Mouse (Mus musculus) MEL (cell line): ENCODE measurements around the gene Kcnj15. TPM values are rescaled to one million over a fixed set of nuclear protein-coding genes. Genes with fewer than 3 reads are reported as not detected.

ENCODE experiments used
- DNase-seq: peaks from one replicate; pipeline ENCODE4 v3.0.0; 2011; ENCODE audit warnings: low read depth, low spot score
- H3K27ac ChIP-seq: 2 replicates; pipeline ENCODE4 v1.5.1; 2012; ENCODE audit warnings: low read depth, mild to moderate bottlenecking, control low read depth, low read length, moderate library complexity; ENCODE audit not compliant: control insufficient read depth
- H3K27me3 ChIP-seq, 2 experiments: fragments of 150-350 bp in 1 of 2; sonication (generic) in 1 of 2; 2 replicates each; pipeline ENCODE4 v1.6.1; 2012; ENCODE audit warnings: low read length in 2 of 2, mild to moderate bottlenecking in 2 of 2, improper control_type of control experiment in 1 of 2, moderate library complexity in 1 of 2; ENCODE audit not compliant: insufficient read depth in 2 of 2, control insufficient read depth in 1 of 2
- H3K36me3 ChIP-seq, 2 experiments: 2 replicates each; pipeline ENCODE4 v1.6.1; 2012 to 2014; ENCODE audit warnings: low read length in 2 of 2, improper control_type of control experiment in 1 of 2, inconsistent platforms in 1 of 2, mild to moderate bottlenecking in 1 of 2; ENCODE audit not compliant: insufficient read depth in 2 of 2, control insufficient read depth in 1 of 2
- H3K4me1 ChIP-seq, 2 experiments: fragments of 150-350 bp in 1 of 2; sonication (generic) in 1 of 2; 2 replicates each; pipeline ENCODE4 v1.6.1; 2012; ENCODE audit warnings: low read length in 2 of 2, improper control_type of control experiment in 1 of 2, mild to moderate bottlenecking in 1 of 2; ENCODE audit not compliant: insufficient read depth in 2 of 2, control insufficient read depth in 1 of 2
- H3K4me3 ChIP-seq, 2 experiments: fragments of 150-350 bp in 1 of 2; sonication (generic) in 1 of 2; 2 replicates each; pipeline ENCODE4 v1.5.1; 2012; ENCODE audit warnings: low read depth in 2 of 2, low read length in 2 of 2, mild to moderate bottlenecking in 2 of 2, moderate library complexity in 2 of 2, control low read depth in 1 of 2, improper control_type of control experiment in 1 of 2; ENCODE audit not compliant: control insufficient read depth in 1 of 2, insufficient read depth in 1 of 2
- H3K79me2 ChIP-seq: 2 replicates; pipeline ENCODE4 v1.6.1; 2012; ENCODE audit warnings: mild to moderate bottlenecking, low read length, moderate library complexity; ENCODE audit not compliant: control insufficient read depth, poor library complexity, insufficient read depth
- H3K9ac ChIP-seq: 2 replicates; pipeline ENCODE4 v1.6.1; 2012; ENCODE audit warnings: low read depth, mild to moderate bottlenecking, control low read depth, low read length, moderate library complexity; ENCODE audit not compliant: control insufficient read depth, poor library complexity, severe bottlenecking
- H3K9me3 ChIP-seq: fragments of 150-350 bp; sonication (generic); replicated peaks from 2 replicates; pipeline ENCODE4 v1.6.1; 2012; ENCODE audit warnings: mild to moderate bottlenecking, low read length, improper control_type of control experiment, moderate library complexity; ENCODE audit not compliant: insufficient read depth
- CHD2 ChIP-seq: IDR thresholded peaks from 2 replicates; pipeline ENCODE4 v1.6.1; 2011; ENCODE audit warnings: low read length, improper control_type of control experiment
- CTCF ChIP-seq, 3 experiments: IDR thresholded peaks in 2 of 3; conservative IDR thresholded peaks in 1 of 3; 2 replicates each; pipeline ENCODE4 v1.5.1; 2011 to 2012; ENCODE audit warnings: low read length in 3 of 3, low read depth in 2 of 3, mild to moderate bottlenecking in 2 of 3, improper control_type of control experiment in 1 of 3, inconsistent platforms in 1 of 3, mixed read lengths in 1 of 3, moderate library complexity in 1 of 3; ENCODE audit not compliant: control insufficient read depth in 1 of 3, insufficient read depth in 1 of 3, poor library complexity in 1 of 3, severe bottlenecking in 1 of 3
- E2F4 ChIP-seq: IDR thresholded peaks from 2 replicates; pipeline ENCODE4 v1.6.1; 2011; ENCODE audit warnings: low read depth, low read length, improper control_type of control experiment, borderline replicate concordance
- EP300 ChIP-seq, 2 experiments: IDR thresholded peaks; 2 replicates each; pipeline ENCODE4 v1.6.1; 2011; ENCODE audit warnings: improper control_type of control experiment in 2 of 2, low read length in 2 of 2, low read depth in 1 of 2, mild to moderate bottlenecking in 1 of 2
- GATA1 ChIP-seq: IDR thresholded peaks from 2 replicates; pipeline ENCODE4 v1.6.1; 2011; ENCODE audit warnings: low read depth, low read length, improper control_type of control experiment
- HCFC1 ChIP-seq: IDR thresholded peaks from 2 replicates; pipeline ENCODE4 v1.6.1; 2012; ENCODE audit warnings: low read depth, mild to moderate bottlenecking, inconsistent platforms, low read length, improper control_type of control experiment, moderate library complexity
- MAFK ChIP-seq: IDR thresholded peaks from 2 replicates; pipeline ENCODE4 v1.6.1; 2011; ENCODE audit warnings: low read depth, mild to moderate bottlenecking, low read length, improper control_type of control experiment, borderline replicate concordance
- NRF1 ChIP-seq: IDR thresholded peaks from 2 replicates; pipeline ENCODE4 v1.6.1; 2014; ENCODE audit warnings: low read depth, mild to moderate bottlenecking, inconsistent platforms, low read length, improper control_type of control experiment, moderate library complexity; ENCODE audit not compliant: poor library complexity, insufficient read depth, severe bottlenecking
- POLR2AphosphoS5 ChIP-seq: IDR thresholded peaks from 2 replicates; pipeline ENCODE4 v1.6.1; 2012; ENCODE audit warnings: low read depth, borderline replicate concordance, mild to moderate bottlenecking, inconsistent platforms, low read length, moderate library complexity, mixed read lengths
- SIN3A ChIP-seq: IDR thresholded peaks from 2 replicates; pipeline ENCODE4 v1.6.1; 2012; ENCODE audit warnings: low read length, improper control_type of control experiment, inconsistent platforms
- TAL1 ChIP-seq: IDR thresholded peaks from 2 replicates; pipeline ENCODE4 v1.6.1; 2012; ENCODE audit warnings: mild to moderate bottlenecking, inconsistent platforms, low read length, moderate library complexity, mixed read lengths
- TBP ChIP-seq: IDR thresholded peaks from 2 replicates; pipeline ENCODE4 v1.8.0; 2011; ENCODE audit warnings: low read depth, low read length, improper control_type of control experiment
- TCF12 ChIP-seq: IDR thresholded peaks from 2 replicates; pipeline ENCODE4 v1.6.1; 2014; ENCODE audit warnings: low read depth, mild to moderate bottlenecking, inconsistent platforms, low read length, improper control_type of control experiment, moderate library complexity
- UBTF ChIP-seq: IDR thresholded peaks from 2 replicates; pipeline ENCODE4 v1.6.1; 2012; ENCODE audit warnings: low read depth, mild to moderate bottlenecking, inconsistent platforms, low read length, improper control_type of control experiment, moderate library complexity, borderline replicate concordance; ENCODE audit not compliant: insufficient read depth
- USF2 ChIP-seq, 2 experiments: IDR thresholded peaks; 2 replicates each; pipeline ENCODE4 v1.6.1; 2011 to 2012; ENCODE audit warnings: improper control_type of control experiment in 2 of 2, low read length in 2 of 2, borderline replicate concordance in 1 of 2, inconsistent platforms in 1 of 2, low read depth in 1 of 2, mild to moderate bottlenecking in 1 of 2; ENCODE audit not compliant: insufficient read depth in 1 of 2
- ZC3H11A ChIP-seq: IDR thresholded peaks from 2 replicates; pipeline ENCODE4 v1.6.1; 2012; ENCODE audit warnings: low read depth, mild to moderate bottlenecking, inconsistent platforms, low read length, improper control_type of control experiment
- polyA plus RNA-seq, 2 experiments: library from polyadenylated mRNA; stranded (reverse) in 1 of 2; unstranded in 1 of 2; fragments of >175 nt in 1 of 2; fragments of >200 nt in 1 of 2; gene quantifications; 2 replicates each; pipeline versions ENCODE4 v1.2.1 to v1.2.4; 2012; ENCODE audit warnings: low replicate concordance in 2 of 2, low read depth in 1 of 2; ENCODE audit not compliant: insufficient read length in 2 of 2, insufficient read depth in 1 of 2, missing spikeins in 1 of 2
- total RNA-seq: library from RNA; depleted of rRNA; stranded (reverse); fragments of 300-350 nt; gene quantifications from 2 replicates; pipeline ENCODE4 v1.2.3, GENCODE M21; 2012

The Kcnj15 gene
- total and polyA plus RNA-seq, 3 experiments = not detected

- H3K79me2 ChIP-seq = no peaks in the 10 kb centered on the region
- TF ChIP-seq USF2 (IDR thresholded peaks at IDR 0.05; ENCODE audit: borderline replicate concordance in 1 of 2, insufficient read depth in 1 of 2, low read depth in 1 of 2, low read length in 2 of 2) (no peak), CTCF (IDR thresholded peaks at IDR 0.05 in 2 of 3, conservative IDR thresholded peaks at IDR 0.05 in 1 of 3; ENCODE audit: control insufficient read depth in 1 of 3, insufficient read depth in 1 of 3, low read depth in 2 of 3, low read length in 3 of 3, poor library complexity in 1 of 3, severe bottlenecking in 1 of 3) (no peak), SIN3A (no peak), MAFK (no peak)
- no peak overlapping the region for H3K9ac ChIP-seq
- no peak for DNase-seq
- no peaks in the 10 kb centered on the region for H3K9me3 ChIP-seq
- H3K27me3 ChIP-seq = no peaks in the 10 kb centered on the region
- no peak overlapping the region for H3K27ac ChIP-seq
- no peaks in the 10 kb centered on the region for H3K4me1 ChIP-seq
- no peaks in the 10 kb centered on the region for H3K36me3 ChIP-seq
- no peak overlapping the region for H3K4me3 ChIP-seq
These were observed 742 bp downstream of the Kcnj15 start for GRCm38 (mm10) chr16:95258100-95258499.

- no peak overlapping the region for H3K4me3 ChIP-seq
- no peak for DNase-seq
These were observed 2.1 kb downstream of the Kcnj15 start for GRCm38 (mm10) chr16:95259505-95259904.

GRCm38 (mm10) chr16:95260693-95261092, 3.3 kb downstream of the Kcnj15 start:
- Histone ChIP-seq H3K4me1 (no peaks in the 10 kb centered on the region), H3K9ac (no peak overlapping the region), H3K9me3 (no peaks in the 10 kb centered on the region)
- TF ChIP-seq TAL1 = no peak
- TF ChIP-seq UBTF = no peak
- TF ChIP-seq CHD2 = no peak
- no peak for TF ChIP-seq NRF1
- TF ChIP-seq CTCF (IDR thresholded peaks at IDR 0.05 in 2 of 3, conservative IDR thresholded peaks at IDR 0.05 in 1 of 3; ENCODE audit: control insufficient read depth in 1 of 3, insufficient read depth in 1 of 3, low read depth in 2 of 3, low read length in 3 of 3, poor library complexity in 1 of 3, severe bottlenecking in 1 of 3) = no peak
- TF ChIP-seq GATA1 = no peak
- no peak for TF ChIP-seq MAFK
- TF ChIP-seq TBP = no peak
- no peak for TF ChIP-seq TCF12
- no peak for TF ChIP-seq POLR2AphosphoS5
- no peak for TF ChIP-seq ZC3H11A
- no peak for TF ChIP-seq EP300 (IDR thresholded peaks at IDR 0.05; ENCODE audit: low read depth in 1 of 2, low read length in 2 of 2)
- no peak for TF ChIP-seq E2F4
- TF ChIP-seq, all 39 proteins: peak for 0
- Histone ChIP-seq H3K27me3 (no peaks in the 10 kb centered on the region), H3K36me3 (no peaks in the 10 kb centered on the region), H3K4me3 (no peak overlapping the region), H3K27ac (no peak overlapping the region), H3K79me2 (no peaks in the 10 kb centered on the region)
- no peak for DNase-seq

More at GRCm38 (mm10) chr16:95259505-95259904, 2.1 kb downstream of the Kcnj15 start:
- no peaks in the 10 kb centered on the region for H3K79me2 ChIP-seq
- no peak for TF ChIP-seq GATA1
- TF ChIP-seq HCFC1 = no peak
- TF ChIP-seq, all 39 proteins: peak for 0
- no peaks in the 10 kb centered on the region for H3K36me3 ChIP-seq
- no peak overlapping the region for H3K9ac ChIP-seq
- H3K27me3 ChIP-seq = no peaks in the 10 kb centered on the region
- no peaks in the 10 kb centered on the region for H3K9me3 ChIP-seq
- H3K27ac ChIP-seq = no peak overlapping the region
- no peaks in the 10 kb centered on the region for H3K4me1 ChIP-seq
